Mouse (Mus musculus) liver, adult 10 weeks (tissue): ENCODE data around the gene Sult2a8. TPM values are rescaled to one million over a fixed set of nuclear protein-coding genes. Genes with fewer than 3 reads are reported as not detected.

ENCODE experiments used
- polyA plus RNA-seq: library from polyadenylated mRNA; stranded (reverse); fragments of 350-450 nt; fragmentation: Illumina TruSeq; extraction: RNeasy Lipid Tissue Mini Kit (QIAGEN cat#74804); gene quantifications from one replicate; pipeline ENCODE4 v1.2.3, GENCODE M21; 2014; ENCODE audit warnings: low read depth, low replicate concordance

The Sult2a8 gene
- polyA plus RNA-seq: 3,662 TPM

GRCm38 (mm10) chr7:14446534-14446933 lies at the start of gene Sult2a8:
TSS of gene Sult2a8 (minus strand) at chr7:14446769.

GRCm38 (mm10) chr7:14494130-14494529 lies 47.6 kb upstream of the Sult2a8 start, which contains the start of gene Sult2a7:
TSS of gene Sult2a7 (minus strand) at chr7:14494230.

Other genes with a start within 250 kb of the Sult2a8 start
- gene Sult2a6, start 191.9 kb downstream of the Sult2a8 start, polyA plus RNA-seq: not detected
- not detected for gene Obox8, start 113.2 kb downstream of the Sult2a8 start, polyA plus RNA-seq
- 83.8 TPM for gene Sult2a7, start 47.5 kb upstream of the Sult2a8 start, polyA plus RNA-seq
- not detected for gene Vmn1r90, start 116.7 kb upstream of the Sult2a8 start, polyA plus RNA-seq
- gene Obox7, start 212.7 kb upstream of the Sult2a8 start, polyA plus RNA-seq: not detected